Mouse (Mus musculus) liver, embryonic 14.5 days (tissue): ENCODE measurements at regions not wholly inside any gene's neighbourhood (a gene's known extent, or its start where the extent isn't known, plus 50 kb on each side); places are given as distances from the start of the nearest gene placed in this dataset.

Experiments used
- CTCF ChIP-seq: IDR thresholded peaks from 2 replicates; pipeline ENCODE4 v1.5.1; 2016; ENCODE audit warnings: antibody characterized with exemption, low read depth, control low read depth
- EP300 ChIP-seq: IDR thresholded peaks from 2 replicates; pipeline ENCODE4 v1.6.1; 2016; ENCODE audit warnings: antibody characterized with exemption, low read depth

- TF ChIP-seq CTCF (no peak), EP300 (no peak)
Observed at GRCm38 (mm10) chr10:111828610-111829009, 143.9 kb upstream of the Krr1 start.
